Mouse (Mus musculus) kidney, postnatal 36 days (tissue): Measurements from ENCODE around the gene Cyp4a14.
"Not testable (repeated sequence)": the region's sequence is repeated elsewhere in the genome, so short reads cannot be mapped to it uniquely, and the experiment has no call there.

Source experiments
- DNase-seq, 2 experiments: peaks; one replicate each; pipeline ENCODE4 v3.0.0; 2021 to 2022; ENCODE audit warnings: mixed read lengths in 2 of 2

The Cyp4a14 gene

DNA sequence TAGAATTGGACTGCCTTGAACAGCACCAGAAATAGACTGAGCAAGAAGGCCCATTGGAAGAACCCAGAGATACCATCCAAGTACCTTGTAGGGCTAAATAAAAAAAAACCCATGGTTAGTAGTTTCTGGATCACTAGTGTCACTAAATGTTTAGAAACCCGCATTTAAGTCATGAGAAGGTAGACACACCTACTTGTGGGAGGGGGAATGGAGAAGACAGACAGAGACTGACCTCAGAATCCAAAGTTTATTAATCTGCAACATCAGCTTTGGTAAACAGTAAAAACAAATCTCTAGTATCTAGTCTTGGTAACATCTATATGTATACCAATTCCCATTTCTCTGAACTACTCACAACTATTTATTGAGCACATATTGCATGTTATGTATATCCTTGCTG is at the start of gene Cyp4a14:
Cyp4a14 (minus strand) TSS at position 142 of the 400 bp plus-strand sequence.
- DNase-seq: peak in 1 of 2 experiments; percentile 64

DNA sequence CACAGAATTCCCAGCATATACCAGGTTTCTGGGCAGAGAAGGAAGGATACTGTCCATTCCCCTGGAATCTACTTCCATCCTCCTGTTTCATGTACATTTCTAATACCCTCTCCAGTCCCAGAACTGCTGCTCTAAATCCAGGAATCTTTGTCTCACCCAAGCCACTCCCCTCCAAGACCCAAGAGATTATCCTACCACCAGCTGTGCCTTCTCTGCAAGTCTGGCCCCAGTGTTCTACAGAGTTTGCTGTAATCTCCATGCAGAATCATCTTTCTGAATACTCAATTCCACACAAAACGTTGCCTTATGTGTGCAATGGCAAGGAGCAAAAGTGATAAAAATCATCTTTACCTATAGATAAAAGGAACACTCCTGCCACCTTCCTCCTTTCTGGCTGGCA is 49.2 kb upstream of the Cyp4a14 start:
- DNase-seq: no peak

DNA sequence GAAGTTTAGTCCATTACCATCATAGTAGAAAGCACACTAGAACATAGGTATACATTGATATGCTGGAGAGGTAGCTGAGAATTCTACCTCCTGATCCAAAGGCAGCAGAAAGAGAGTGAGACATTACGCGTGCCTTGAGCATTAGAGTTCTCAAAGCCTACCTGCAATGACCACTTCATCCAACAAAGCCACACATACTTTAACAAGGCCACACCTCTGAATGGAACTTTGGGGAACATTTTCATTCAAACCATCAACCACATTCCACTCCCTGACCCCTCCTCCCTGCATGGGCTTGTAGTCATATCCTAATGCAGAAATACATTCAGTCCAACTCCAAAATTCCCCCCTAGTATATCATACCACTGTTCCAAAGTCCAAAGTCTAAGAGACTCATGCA is 25.8 kb upstream of the Cyp4a14 start:
- no peak for DNase-seq

DNA sequence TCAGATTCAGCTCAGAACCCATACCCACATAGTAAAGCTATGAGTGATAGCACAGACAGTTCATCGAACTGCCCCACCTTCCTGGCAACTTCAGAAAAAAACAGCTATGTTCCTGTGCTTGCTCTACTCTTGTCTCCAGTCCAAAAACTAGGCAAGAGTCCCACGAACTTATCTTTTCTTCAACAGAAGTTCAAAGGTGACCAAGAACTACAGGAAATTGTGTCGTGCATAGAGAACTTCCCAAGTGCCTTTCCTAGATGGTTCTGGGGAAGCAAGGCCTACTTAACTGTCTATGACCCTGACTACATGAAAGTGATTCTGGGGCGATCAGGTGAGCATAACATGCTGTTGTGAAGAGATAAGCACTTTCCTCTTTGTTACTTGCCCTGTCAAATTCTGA is 23.5 kb upstream of the Cyp4a14 start:
- DNase-seq: no peak

DNA sequence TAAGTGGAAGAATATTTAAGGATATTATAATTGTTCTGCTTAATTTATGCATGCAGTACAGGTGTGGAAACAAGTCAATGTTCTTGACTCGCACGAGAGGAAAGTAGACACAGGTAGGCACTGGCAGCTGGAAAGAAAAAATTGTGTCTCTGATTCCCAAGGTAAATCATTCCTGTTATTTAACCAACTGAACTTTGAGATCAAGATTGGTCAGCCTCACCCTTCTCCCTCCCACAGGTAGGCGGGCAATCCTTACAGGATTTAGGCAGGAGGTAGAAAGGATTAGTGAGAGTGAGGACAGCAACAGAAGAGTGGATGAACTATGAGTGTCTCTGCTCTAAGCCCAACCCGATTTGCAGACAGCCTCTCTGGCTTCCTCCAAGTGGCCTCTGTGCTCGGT is 22.1 kb upstream of the Cyp4a14 start, which contains the start of gene Cyp4a10:
Cyp4a10 (plus strand) TSS at position 265 of the 400 bp plus-strand sequence.
- DNase-seq: peak; percentile 25 to 67

DNA sequence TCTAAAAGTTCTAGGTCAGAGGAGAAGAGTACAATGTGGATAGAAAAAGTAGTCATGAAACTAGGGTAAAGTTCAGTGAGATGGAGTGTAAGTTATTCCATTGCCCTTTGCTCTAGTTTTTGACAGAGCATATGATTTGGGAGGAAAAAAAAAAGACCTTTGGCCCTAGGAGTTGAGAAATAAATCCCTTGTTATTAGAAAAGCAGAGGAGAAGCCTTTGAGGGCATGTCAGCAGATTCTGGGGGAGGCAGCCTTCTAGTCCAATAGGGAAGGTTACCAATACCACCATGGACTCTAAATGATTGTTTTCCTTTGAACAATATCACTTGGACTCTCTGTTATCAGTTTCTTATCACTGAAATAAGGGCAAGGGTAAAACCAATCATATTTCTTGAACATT is 18.0 kb upstream of the Cyp4a14 start:
- DNase-seq: peak in 1 of 2 experiments; percentile 82

DNA sequence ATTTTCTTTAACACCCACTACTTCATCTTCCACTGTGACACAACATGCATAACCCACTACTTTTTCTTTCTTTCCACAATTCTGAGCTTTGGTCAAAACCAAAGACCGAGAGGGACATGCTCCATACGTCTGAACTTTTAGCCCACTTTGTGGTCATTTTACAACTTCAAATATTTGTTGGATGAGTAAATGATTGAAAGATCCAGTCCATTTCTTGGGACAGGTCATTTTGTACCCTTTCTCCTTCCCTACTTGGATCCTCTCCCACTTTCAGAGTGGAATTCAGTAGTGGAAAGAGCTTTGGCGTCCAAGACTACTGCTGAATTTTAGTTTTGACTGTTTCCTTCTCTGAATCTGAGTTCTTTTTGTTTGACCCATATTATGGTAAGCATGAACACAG is 1.5 kb upstream of the Cyp4a14 start:
- DNase-seq: peak in 1 of 2 experiments; percentile 80

DNA sequence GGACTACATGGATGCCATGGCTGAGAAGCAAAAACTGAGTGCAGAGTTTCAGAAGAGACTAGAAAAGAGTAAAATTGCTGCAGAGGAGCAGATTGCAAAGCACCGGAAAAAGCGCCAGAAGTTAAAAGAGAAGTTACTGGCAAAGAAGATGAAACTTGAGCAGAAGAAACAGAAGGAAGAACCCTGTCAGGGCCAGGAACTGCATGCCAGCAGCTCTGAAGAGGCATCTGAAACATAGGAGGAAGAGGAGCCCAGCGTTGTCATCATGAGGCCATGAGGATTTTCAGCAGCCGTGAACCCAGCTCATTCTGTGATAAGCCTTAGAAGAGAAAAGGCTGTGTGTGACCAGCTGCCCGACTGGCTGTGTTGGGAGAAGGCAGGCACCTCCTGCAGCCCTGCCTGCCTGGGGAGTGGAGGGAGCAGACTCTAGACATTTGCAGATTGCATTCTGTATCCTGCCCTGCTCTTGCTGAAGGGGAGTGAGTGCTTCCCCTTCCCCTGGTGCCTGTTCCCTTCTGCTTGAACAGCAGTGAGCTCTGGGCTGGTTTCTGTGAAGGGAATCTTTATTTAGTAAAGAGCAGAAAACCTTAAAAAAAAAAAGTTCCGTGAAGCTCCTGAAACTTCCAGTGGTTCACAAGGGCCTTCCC is 14.8 kb downstream of the Cyp4a14 start:
- DNase-seq: no peak

DNA sequence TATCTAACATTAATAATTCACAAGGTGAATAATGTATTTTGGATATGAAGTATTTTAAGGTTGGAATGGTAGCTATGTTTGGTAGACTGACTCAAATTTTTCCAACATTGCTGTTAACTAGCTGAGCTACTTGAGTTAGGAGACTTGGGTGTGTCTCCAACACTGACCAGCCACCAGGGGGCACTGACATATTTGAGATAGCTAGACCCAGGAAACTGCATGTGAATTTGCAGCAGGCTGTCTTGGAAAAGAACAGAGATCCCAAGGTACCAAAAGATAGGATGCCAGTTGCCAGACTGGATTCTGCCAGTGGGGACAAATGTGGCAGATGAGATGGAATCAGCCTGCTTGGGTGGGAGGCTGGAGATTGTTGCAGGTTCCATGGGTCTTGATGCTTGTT is 19.9 kb downstream of the Cyp4a14 start:
- peak; percentile 54 to 60 for DNase-seq

DNA sequence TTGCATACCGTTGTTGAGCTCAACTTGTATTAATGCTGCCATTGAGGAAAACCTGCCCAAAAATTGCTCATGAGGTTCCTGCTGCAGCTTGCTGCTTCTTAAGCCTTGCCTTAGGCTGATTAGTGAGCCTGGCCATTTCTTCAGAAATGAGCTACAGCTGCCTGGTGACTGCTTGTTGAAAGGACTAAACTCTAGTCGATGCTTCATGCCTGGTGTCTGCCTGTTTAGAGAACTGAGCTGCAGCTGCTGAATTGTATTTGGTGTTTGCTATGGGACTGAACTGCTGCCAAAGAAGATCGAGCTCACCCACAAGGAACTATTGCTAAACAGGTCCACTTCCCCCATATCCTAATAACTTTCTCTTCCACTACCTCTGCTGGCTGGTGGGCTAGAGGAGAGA is 22.4 kb downstream of the Cyp4a14 start:
- not testable (repeated sequence) for DNase-seq

DNA sequence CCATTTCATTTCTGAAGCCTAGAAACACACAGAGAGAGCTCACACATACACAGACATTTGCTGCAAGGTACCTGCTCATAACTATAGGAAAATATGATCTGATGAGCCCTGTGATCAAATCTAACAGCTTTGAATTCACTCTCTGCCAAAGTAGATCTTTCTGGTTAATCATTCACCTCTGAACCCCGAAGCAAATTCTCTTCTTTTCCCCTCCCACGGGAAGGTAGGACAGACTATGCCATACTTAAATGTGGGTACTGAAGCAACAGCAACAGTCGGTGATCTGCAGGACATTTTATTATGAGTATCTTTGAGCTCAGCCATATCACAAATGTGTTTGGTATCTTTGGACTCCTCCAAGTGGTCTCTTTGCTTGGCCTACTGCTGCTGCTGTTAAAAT is 43.6 kb downstream of the Cyp4a14 start, which contains the start of gene Cyp4a30b:
Cyp4a30b (plus strand) TSS at position 301 of the 400 bp plus-strand sequence.
- DNase-seq: peak in 1 of 2 experiments; percentile 22

DNA sequence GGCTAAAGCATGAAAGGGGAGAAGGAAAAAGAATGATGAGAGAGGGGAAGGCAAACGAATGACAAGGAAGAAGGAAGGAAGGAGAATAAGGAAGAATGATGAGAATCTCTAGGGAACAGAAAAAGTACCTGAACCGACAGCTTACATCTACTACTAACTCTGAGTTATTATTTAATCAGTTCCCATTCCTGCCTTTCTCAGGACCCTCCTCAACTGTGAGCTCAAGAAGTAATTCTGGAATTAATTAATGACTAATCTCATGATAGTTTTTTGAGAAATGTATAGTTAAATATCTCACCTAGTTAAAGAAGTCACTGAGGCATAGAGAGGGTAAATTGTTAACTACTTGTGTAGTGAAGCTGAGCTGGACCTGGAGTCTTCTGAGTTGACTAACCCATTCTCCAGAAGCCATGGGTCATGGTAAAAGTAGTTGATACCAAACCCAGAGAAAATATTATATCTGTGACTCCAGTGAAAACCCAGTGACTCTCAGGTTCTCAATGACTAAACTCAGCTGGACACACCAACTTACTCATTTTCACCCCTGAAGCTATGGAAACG is 45.3 kb downstream of the Cyp4a14 start:
- DNase-seq: peak in 1 of 2 experiments; percentile 20
